Mouse (Mus musculus) lung, embryonic 14.5 days (tissue): Measurements from ENCODE around the gene Fgfr2. TPM values are rescaled to one million over a fixed set of nuclear protein-coding genes. Genes with fewer than 3 reads are reported as not detected.

Experiments
- ATAC-seq: fragments of 200-750 bp; cut with Nextera tagmentation; 2 replicates; pipeline ENCODE4 v1.8.0; 2017; ENCODE audit warnings: mild to moderate bottlenecking, moderate TSS enrichment, moderate library complexity; ENCODE audit not compliant: insufficient read depth
- DNase-seq: peaks from one replicate; pipeline ENCODE4 v3.0.0-alpha.2; 2015
- H3K27ac ChIP-seq: fragments of 300-500 bp; sonication (generic); 2 replicates; pipeline ENCODE4 v1.5.1; 2014; ENCODE audit warnings: low read depth, mild to moderate bottlenecking, moderate library complexity
- H3K27me3 ChIP-seq: fragments of 300-500 bp; sonication (generic); 2 replicates; pipeline ENCODE4 v1.6.1; 2014; ENCODE audit warnings: low read length, control low read depth; ENCODE audit not compliant: insufficient read depth
- H3K36me3 ChIP-seq: fragments of 300-500 bp; sonication (generic); 2 replicates; pipeline ENCODE4 v1.6.1; 2014; ENCODE audit warnings: control low read depth; ENCODE audit not compliant: insufficient read depth
- H3K4me1 ChIP-seq: fragments of 300-500 bp; sonication (generic); 2 replicates; pipeline ENCODE4 v1.6.1; 2014; ENCODE audit warnings: antibody characterized with exemption, control low read depth; ENCODE audit not compliant: insufficient read depth
- H3K4me2 ChIP-seq: fragments of 300-500 bp; sonication (generic); 2 replicates; pipeline ENCODE4 v1.6.1; 2014; ENCODE audit warnings: mild to moderate bottlenecking
- H3K4me3 ChIP-seq: fragments of 300-500 bp; sonication (generic); 2 replicates; pipeline ENCODE4 v1.5.1; 2014; ENCODE audit warnings: low read depth, low read length
- H3K9ac ChIP-seq: fragments of 300-500 bp; sonication (generic); 2 replicates; pipeline ENCODE4 v1.6.1; 2014
- H3K9me3 ChIP-seq: fragments of 300-500 bp; sonication (generic); 2 replicates; pipeline ENCODE4 v1.6.1; 2016; ENCODE audit warnings: low read depth, low read length, control low read depth
- CTCF ChIP-seq: IDR thresholded peaks from 2 replicates; pipeline ENCODE4 v1.5.1; 2016; ENCODE audit warnings: antibody characterized with exemption, low read depth
- WGBS: fragments of 180-500 bp; shearing (Covaris S2); extraction: QIAGEN DNeasy Blood & Tissue Kit; methylation state at CpG from one replicate; pipeline ENCODE4 v1.1.7; 2014; 5-methylcytosine and 5-hydroxymethylcytosine counted together
- polyA plus RNA-seq: library from polyadenylated mRNA; unstranded; fragments of >200 nt; fragmentation: Nextera tagmentation; extraction: Ambion mirVana; gene quantifications from 2 replicates; pipeline ENCODE4 v1.2.1, GENCODE M21; 2014

Fgfr2 gene
- polyA plus RNA-seq, 1 experiment from 2014 or later: 179 TPM

DNA sequence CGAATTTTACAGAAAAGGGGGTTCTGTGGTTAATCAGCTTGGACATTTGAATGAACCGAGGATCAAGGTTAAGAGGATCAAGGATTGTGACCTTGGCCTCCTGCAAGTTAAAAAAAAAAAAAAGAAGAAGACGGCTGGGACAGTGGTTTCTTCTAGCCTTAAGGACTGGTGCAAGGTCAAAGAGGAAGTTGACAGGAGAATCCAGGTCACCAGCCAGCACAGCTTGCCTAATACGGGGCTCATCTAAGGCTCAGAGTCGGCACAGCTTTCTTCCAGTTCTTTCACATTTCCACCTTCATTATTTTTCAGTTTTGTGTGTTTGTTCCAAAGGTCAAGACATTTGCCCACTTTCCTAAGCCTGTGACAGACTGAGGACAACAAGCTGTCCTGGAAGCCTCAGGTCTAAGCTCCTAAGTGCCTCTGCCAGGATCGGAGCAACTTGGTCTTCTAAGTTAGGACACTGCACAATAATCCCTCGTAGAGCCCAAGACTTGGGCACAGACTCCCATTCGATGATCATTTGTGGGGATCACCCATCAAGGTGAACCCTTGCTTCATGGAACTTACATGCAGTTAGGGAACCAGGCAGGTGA is 2532.2 kb downstream of the Fgfr2 start:
- ATAC-seq (no peak), DNase-seq (no peak)
- Histone ChIP-seq H3K9me3 (no peaks in the 10 kb centered on the region), H3K4me3 (no peak overlapping the region), H3K27me3 (no peaks in the 10 kb centered on the region), H3K4me1 (no peaks in the 10 kb centered on the region), H3K4me2 (no peak overlapping the region), H3K27ac (no peak overlapping the region; the same call in 1 of the 2 replicates), H3K36me3 (no peaks in the 10 kb centered on the region), H3K9ac (no peak overlapping the region)
- no peak for TF ChIP-seq CTCF
- WGBS: 54% methylated on average over 8 of the region's 8 CpGs

DNA sequence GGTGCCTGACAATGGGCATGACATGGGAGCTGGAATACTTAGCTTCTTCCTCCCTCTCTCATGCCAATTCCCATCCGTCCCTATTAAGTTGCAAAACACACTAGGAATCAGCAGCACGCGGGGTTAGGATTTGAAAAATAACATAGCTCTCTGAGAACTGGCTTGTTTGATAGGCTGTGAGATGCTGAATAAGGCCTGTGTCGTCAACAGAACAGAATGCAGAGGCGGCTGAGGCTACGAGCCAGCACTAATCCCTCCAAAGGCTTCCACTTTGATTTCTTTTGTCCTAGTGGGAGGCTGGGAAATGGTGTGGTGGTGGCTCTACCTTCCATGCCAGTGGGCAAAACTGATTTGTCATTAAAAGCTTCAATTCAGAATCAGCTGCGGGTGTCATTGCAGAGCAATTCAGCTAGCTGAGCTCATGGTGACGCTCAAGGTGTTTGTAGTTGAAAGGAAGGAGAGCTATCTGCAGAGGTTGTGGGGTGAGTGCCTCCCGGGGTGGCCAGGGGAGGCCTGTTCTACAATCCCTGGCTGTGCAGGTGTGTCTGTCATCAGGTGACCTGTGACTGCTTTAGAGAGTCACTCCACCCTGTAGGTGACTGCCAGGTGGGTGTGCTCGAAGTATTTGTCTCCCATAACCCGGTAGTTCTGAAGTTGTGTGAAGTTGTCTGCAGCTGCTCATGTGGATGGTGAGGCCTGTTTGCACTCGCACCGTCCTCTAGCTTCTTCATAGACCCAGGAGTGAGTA is 2532.9 kb downstream of the Fgfr2 start:
- no peak for TF ChIP-seq CTCF
- H3K4me3 ChIP-seq: no peak overlapping the region
- no peaks in the 10 kb centered on the region for H3K36me3 ChIP-seq
- DNase-seq: peak; percentile 18
- no peaks in the 10 kb centered on the region for H3K4me1 ChIP-seq
- WGBS: 49% methylated on average over 13 of the region's 13 CpGs
- H3K9me3 ChIP-seq: no peaks in the 10 kb centered on the region
- H3K4me2 ChIP-seq: no peak overlapping the region
- no peak for ATAC-seq
- no peaks in the 10 kb centered on the region for H3K27me3 ChIP-seq
- H3K27ac ChIP-seq: no peak overlapping the region; the same call in 1 of the 2 replicates
- H3K9ac ChIP-seq: no peak overlapping the region

DNA sequence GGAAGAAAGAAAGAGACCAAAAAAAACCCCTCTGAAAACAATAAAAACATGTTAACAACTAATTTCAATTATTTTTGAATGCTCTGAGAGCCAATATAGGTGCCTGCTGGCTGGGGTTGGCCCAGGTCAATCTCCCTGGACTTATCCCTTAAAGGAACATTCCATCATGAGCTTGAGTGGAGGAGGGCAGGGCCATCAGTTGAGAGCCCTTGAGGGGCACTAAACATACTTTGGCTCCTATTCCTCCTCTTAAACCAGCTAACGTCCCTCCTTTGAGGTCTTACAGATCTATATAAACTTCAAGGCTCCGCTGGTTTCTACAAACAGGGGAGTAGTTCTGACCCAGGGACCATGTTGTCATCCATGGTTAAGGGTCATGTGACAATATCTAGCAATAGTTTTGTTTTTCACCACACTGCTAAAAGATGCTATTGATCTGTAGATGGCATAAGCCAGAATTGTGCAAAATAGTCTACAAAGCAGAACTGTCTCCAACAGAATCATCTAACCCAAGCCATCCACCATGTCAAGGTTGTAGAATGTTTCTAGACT is 2536.6 kb downstream of the Fgfr2 start:
- TF ChIP-seq CTCF: no peak
- Histone ChIP-seq H3K4me2 (no peak overlapping the region), H3K27ac (no peak overlapping the region), H3K4me3 (no peak overlapping the region), H3K9ac (no peak overlapping the region), H3K36me3 (no peaks in the 10 kb centered on the region), H3K4me1 (no peaks in the 10 kb centered on the region), H3K27me3 (no peaks in the 10 kb centered on the region), H3K9me3 (no peaks in the 10 kb centered on the region)
- ATAC-seq (no peak), DNase-seq (peak; percentile 27)
- 52% methylated on average over 2 of the region's 2 CpGs for WGBS

DNA sequence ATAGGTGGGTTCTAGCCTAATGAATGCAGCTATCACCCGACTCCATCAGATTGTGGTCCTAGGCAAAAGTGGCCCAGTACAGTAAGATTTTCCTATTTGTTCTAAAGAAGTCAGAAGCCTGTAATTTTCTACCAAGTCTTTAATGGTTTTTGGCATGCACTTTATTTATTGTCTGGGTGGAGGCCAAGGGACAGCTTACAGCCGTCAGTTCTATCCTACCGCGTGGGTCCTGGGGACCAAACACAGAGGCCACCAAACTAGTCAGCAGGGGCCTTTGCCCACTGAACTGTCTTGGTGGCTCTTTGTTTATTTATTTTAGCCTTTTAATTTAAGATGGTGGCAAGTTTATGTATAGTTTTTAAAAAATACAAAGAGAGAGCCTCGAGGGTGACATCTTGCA is 2544.5 kb downstream of the Fgfr2 start:
- no peaks in the 10 kb centered on the region for H3K27me3 ChIP-seq
- no peak overlapping the region for H3K27ac ChIP-seq
- no peaks in the 10 kb centered on the region for H3K36me3 ChIP-seq
- WGBS: 52% methylated on average over 5 of the region's 5 CpGs
- H3K9me3 ChIP-seq: no peaks in the 10 kb centered on the region
- no peak overlapping the region for H3K4me2 ChIP-seq
- peak; percentile 56; the same call in 1 of the 2 replicates for ATAC-seq
- no peak overlapping the region for H3K4me3 ChIP-seq
- TF ChIP-seq CTCF: no peak
- DNase-seq: peak; percentile 84
- no peak overlapping the region for H3K9ac ChIP-seq
- peaks cover 10% of the 10 kb centered on the region for H3K4me1 ChIP-seq

- DNase-seq (no peak), ATAC-seq (0 out of 2 replicates have a peak, but pooled peaks have one; percentile 9)
- H3K4me3 ChIP-seq: no peak overlapping the region
- H3K4me2 ChIP-seq: peak overlapping the region; percentile 57; the same call in 1 of the 2 replicates
- no peaks in the 10 kb centered on the region for H3K27me3 ChIP-seq
- WGBS: 78% methylated on average over 2 of the region's 2 CpGs
- peaks cover 10% of the 10 kb centered on the region for H3K4me1 ChIP-seq
- no peaks in the 10 kb centered on the region for H3K36me3 ChIP-seq
- no peak overlapping the region for H3K9ac ChIP-seq
- no peaks in the 10 kb centered on the region for H3K9me3 ChIP-seq
- H3K27ac ChIP-seq: no peak overlapping the region
- no peak for TF ChIP-seq CTCF
Measured at GRCm38 (mm10) chr7:130578066-130578465, 2545.1 kb downstream of the Fgfr2 start.

- DNase-seq: peak; percentile 47
- Histone ChIP-seq H3K4me3 (peak within 1 kb of the TSS; percentile 22), H3K27me3 (no peaks in the 10 kb centered on the region), H3K4me2 (peak within 1 kb of the TSS; percentile 57), H3K36me3 (no peaks in the 10 kb centered on the region), H3K4me1 (peaks cover 10% of the 10 kb centered on the region), H3K9me3 (no peaks in the 10 kb centered on the region), H3K27ac (peak within 1 kb of the TSS; percentile 10; the same call in 1 of the 2 replicates), H3K9ac (peak within 1 kb of the TSS; percentile 21; the same call in 1 of the 2 replicates)
- ATAC-seq: no peak
- no peak for TF ChIP-seq CTCF
- 20% methylated on average over 15 of the region's 15 CpGs for WGBS
Measured at GRCm38 (mm10) chr7:130577388-130578003, 2545.7 kb downstream of the Fgfr2 start, which contains the start of gene Tacc2. Gene Tacc2 (plus strand): TSS chr7:130577438.

- Histone ChIP-seq H3K4me3 (peak overlapping the region; percentile 22), H3K9ac (peak overlapping the region; percentile 21; the same call in 1 of the 2 replicates), H3K27me3 (no peaks in the 10 kb centered on the region), H3K9me3 (no peaks in the 10 kb centered on the region), H3K36me3 (no peaks in the 10 kb centered on the region), H3K4me1 (peaks cover 10% of the 10 kb centered on the region), H3K27ac (no peak overlapping the region; the same call in 1 of the 2 replicates), H3K4me2 (peak overlapping the region; percentile 57)
- no peak for ATAC-seq
- 10% methylated on average over 10 of the region's 10 CpGs for WGBS
- 0 out of 2 replicates have a peak, but pooled peaks have one; percentile 8 for TF ChIP-seq CTCF
- DNase-seq: peak; percentile 70
Measured at GRCm38 (mm10) chr7:130576981-130577380, 2546.2 kb downstream of the Fgfr2 start.
